ENCODE assay signal across 10 mouse cellular contexts in genomic region chr4:87229960-87230551, GRCm38 (mm10). TPM values are rescaled to one million over a fixed set of nuclear protein-coding genes. Genes with fewer than 3 reads are reported as not detected.
A peak's percentile ranks its signal among the peaks of the same experiment; 100 is the strongest.
DNase-seq lines count a peak whose midpoint lies in the region; ATAC-seq and TF ChIP-seq lines count a peak whose summit lies in the region.
"Had no signal": no experiment of that assay in that cellular context is flagged by ENCODE, and none has a peak within 500 bp of the region (broad histone marks: within the 10 kb centered on the region; RNA-seq: fewer than 3 reads in every experiment).

TSS of gene Slc24a2 (minus strand) at chr4:87230477.

- peak within 1 kb of the TSS; percentile 29; the same call in 1 of the 2 replicates for H3K9ac ChIP-seq in lung, embryonic 14.5 days
- peak within 1 kb of the TSS; percentile 9; the same call in 1 of the 2 replicates for H3K9ac ChIP-seq in intestine, embryonic 15.5 days
- no peak within 1 kb of the TSS for H3K9ac ChIP-seq in liver, embryonic 12.5 days

- TF ChIP-seq CTCF in lung, embryonic 14.5 days (IDR thresholded peaks at IDR 0.05; ENCODE audit: low read depth): no peak

- H3K4me1 ChIP-seq in lung, embryonic 14.5 days (ENCODE audit: insufficient read depth): no peaks in the 10 kb centered on the region
- peaks cover 6% of the 10 kb centered on the region for H3K4me1 ChIP-seq in intestine, embryonic 15.5 days (replicated peaks)
- no peaks in the 10 kb centered on the region for H3K4me1 ChIP-seq in liver, embryonic 12.5 days

- no peaks in the 10 kb centered on the region for H3K36me3 ChIP-seq in lung, embryonic 14.5 days (ENCODE audit: insufficient read depth)
- no peaks in the 10 kb centered on the region for H3K36me3 ChIP-seq in intestine, embryonic 15.5 days
- H3K36me3 ChIP-seq in liver, embryonic 12.5 days: no peaks in the 10 kb centered on the region

- peaks cover 23% of the 10 kb centered on the region for H3K27me3 ChIP-seq in lung, embryonic 14.5 days (ENCODE audit: insufficient read depth, low read length)
- peaks cover 15% of the 10 kb centered on the region for H3K27me3 ChIP-seq in intestine, embryonic 15.5 days (replicated peaks)
- peaks cover 24% of the 10 kb centered on the region for H3K27me3 ChIP-seq in liver, embryonic 12.5 days (replicated peaks)

- H3K9me3 ChIP-seq in lung, embryonic 14.5 days (ENCODE audit: low read depth, low read length): no peaks in the 10 kb centered on the region
- H3K9me3 ChIP-seq in intestine, embryonic 15.5 days: no peaks in the 10 kb centered on the region
- H3K9me3 ChIP-seq in liver, embryonic 12.5 days (replicated peaks): no peaks in the 10 kb centered on the region

- peak; percentile 89 for DNase-seq in lung, embryonic 14.5 days
- no peak for DNase-seq in lung, adult 18-20 months
- peak; percentile 6 for DNase-seq in gastrocnemius, postnatal 25 days
- DNase-seq in retina, embryonic 14.5 days (ENCODE audit: low spot score): peak; percentile 74

- H3K4me3 ChIP-seq in lung, embryonic 14.5 days (ENCODE audit: low read depth, low read length): peak within 1 kb of the TSS; percentile 52
- H3K4me3 ChIP-seq in intestine, embryonic 15.5 days (replicated peaks): peak within 1 kb of the TSS; percentile 43
- peak within 1 kb of the TSS; percentile 48 for H3K4me3 ChIP-seq in liver, embryonic 12.5 days

- peak; percentile 98 for ATAC-seq in lung, embryonic 14.5 days (ENCODE audit: insufficient read depth)
- ATAC-seq in common myeloid progenitor, adult 5-6 weeks (replicated peaks; ENCODE audit: low read depth, poor library complexity, severe bottlenecking): peak; percentile 32; the same call in 1 of the 2 replicates
- ATAC-seq in intestine, embryonic 15.5 days: peak; percentile 95
- ATAC-seq in liver, embryonic 12.5 days: peak; percentile 47; the same call in 1 of the 2 replicates
- ATAC-seq in erythroblast, adult 5-6 weeks (replicated peaks; ENCODE audit: low FRiP score, poor library complexity, severe bottlenecking): no peak
- ATAC-seq: Patski had no signal

- peak within 1 kb of the TSS; percentile 93 for H3K4me2 ChIP-seq in lung, embryonic 14.5 days
- H3K4me2 ChIP-seq in intestine, embryonic 15.5 days (replicated peaks): peak within 1 kb of the TSS; percentile 93
- peak within 1 kb of the TSS; percentile 69 for H3K4me2 ChIP-seq in liver, embryonic 12.5 days

- no peak within 1 kb of the TSS for H3K27ac ChIP-seq in lung, embryonic 14.5 days (ENCODE audit: low read depth)
- H3K27ac ChIP-seq in intestine, embryonic 15.5 days: no peak within 1 kb of the TSS
- H3K27ac ChIP-seq in liver, embryonic 12.5 days: no peak within 1 kb of the TSS

- under 1% methylated on average over 60 of the region's 62 CpGs for WGBS in lung, embryonic 14.5 days
- WGBS in intestine, embryonic 15.5 days: under 1% methylated on average over 55 of the region's 62 CpGs
- WGBS in liver, embryonic 12.5 days (ENCODE audit: insufficient replicate concordance): under 1% methylated on average over 54 of the region's 62 CpGs

RNA-seq across cellular contexts. Expression of gene Slc24a2, which starts in this region (rescaled TPM):
- 0.04 and 0.18 TPM in 2 replicates for polyA plus RNA-seq in lung, embryonic 14.5 days (2014; fragmentation: Nextera tagmentation; extraction: Ambion mirVana)
- total RNA-seq in common myeloid progenitor, adult 5-6 weeks (2017): not detected in 2 replicates
- under 1 TPM; 0.20 to 0.29 TPM for total RNA-seq in gastrocnemius, postnatal 25 days (2021)
- 0.11 and 0.23 TPM in 2 replicates for polyA plus RNA-seq in intestine, embryonic 15.5 days (2015; fragmentation: Nextera tagmentation; extraction: Ambion mirVana)
- polyA plus RNA-seq in liver, embryonic 12.5 days (2016; fragmentation: Nextera tagmentation; extraction: Ambion mirVana): 0.10 TPM in 1 of 2 replicates, not detected in the other
- total RNA-seq in erythroblast, adult 5-6 weeks (2015; ENCODE audit: low replicate concordance): not detected in 2 replicates
- 0.14 TPM in 1 of 2 replicates, not detected in the other for total RNA-seq in erythroblast, adult 5-6 weeks (2017; ENCODE audit: low replicate concordance)
- total RNA-seq: neutrophil, adult 5-6 weeks had no signal
- polyA plus RNA-seq: Patski had no signal

Comparison
In these comparisons a context has a peak if more than half of its experiments do, and no peak if none do; other contexts are left out.
1. Peak in DNase-seq, ATAC-seq, H3K4me3 ChIP-seq, H3K9ac ChIP-seq and H3K4me2 ChIP-seq in lung, embryonic 14.5 days; RNA of the gene not detected or under 1 TPM.
2. Peak in ATAC-seq in common myeloid progenitor, adult 5-6 weeks; RNA of the gene not detected or under 1 TPM.
3. Peak in DNase-seq in gastrocnemius, postnatal 25 days; RNA of the gene not detected or under 1 TPM.
4. Peak in ATAC-seq, H3K4me3 ChIP-seq, H3K9ac ChIP-seq and H3K4me2 ChIP-seq in intestine, embryonic 15.5 days; RNA of the gene not detected or under 1 TPM.
5. Peak in ATAC-seq, H3K4me3 ChIP-seq and H3K4me2 ChIP-seq in liver, embryonic 12.5 days; RNA of the gene not detected or under 1 TPM.